Mouse (Mus musculus) hindbrain, embryonic 13.5 days (tissue): ENCODE measurements around the gene Rheb. TPM values are rescaled to one million over a fixed set of nuclear protein-coding genes. Genes with fewer than 3 reads are reported as not detected.
A peak's percentile ranks its signal among the peaks of the same experiment; 100 is the strongest.
"Not testable (repeated sequence)": the region's sequence is repeated elsewhere in the genome, so short reads cannot be mapped to it uniquely, and the experiment has no call there.

ENCODE experiments used
- ATAC-seq: fragments of 200-750 bp; cut with Nextera tagmentation; 2 replicates; pipeline ENCODE4 v1.8.0; 2017; ENCODE audit warnings: moderate TSS enrichment; ENCODE audit not compliant: low FRiP score
- H3K27ac ChIP-seq: fragments of 300-500 bp; sonication (generic); 2 replicates; pipeline ENCODE4 v1.5.1; 2015; ENCODE audit warnings: inconsistent platforms, mild to moderate bottlenecking, moderate library complexity
- H3K27me3 ChIP-seq: fragments of 300-500 bp; sonication (generic); 2 replicates; pipeline ENCODE4 v1.6.1; 2015; ENCODE audit warnings: mild to moderate bottlenecking, inconsistent platforms
- H3K36me3 ChIP-seq: fragments of 300-500 bp; sonication (generic); 2 replicates; pipeline ENCODE4 v1.6.1; 2015; ENCODE audit warnings: mild to moderate bottlenecking, inconsistent platforms
- H3K4me1 ChIP-seq: fragments of 300-500 bp; sonication (generic); replicated peaks from 2 replicates; pipeline ENCODE4 v1.6.1; 2015; ENCODE audit warnings: inconsistent platforms
- H3K4me2 ChIP-seq: fragments of 300-500 bp; sonication (generic); 2 replicates; pipeline ENCODE4 v1.6.1; 2015; ENCODE audit warnings: inconsistent platforms, mild to moderate bottlenecking, moderate library complexity
- H3K4me3 ChIP-seq: fragments of 300-500 bp; sonication (generic); 2 replicates; pipeline ENCODE4 v1.5.1; 2015; ENCODE audit warnings: mild to moderate bottlenecking, inconsistent platforms
- H3K9ac ChIP-seq: fragments of 300-500 bp; sonication (generic); 2 replicates; pipeline ENCODE4 v1.6.1; 2015; ENCODE audit warnings: mild to moderate bottlenecking, inconsistent platforms
- H3K9me3 ChIP-seq: fragments of 300-500 bp; sonication (generic); 2 replicates; pipeline ENCODE4 v1.6.1; 2016; ENCODE audit warnings: inconsistent platforms
- WGBS: fragments of 180-500 bp; shearing (Covaris S2); methylation state at CpG from one replicate; pipeline ENCODE4 v1.1.7; 2015; 5-methylcytosine and 5-hydroxymethylcytosine counted together
- polyA plus RNA-seq: library from polyadenylated mRNA; unstranded; fragments of >200 nt; fragmentation: Nextera tagmentation; extraction: Ambion mirVana; gene quantifications from 2 replicates; pipeline ENCODE4 v1.2.1, GENCODE M21; 2015

Gene Rheb
- polyA plus RNA-seq, 1 experiment from 2014 or later = 227 TPM

DNA sequence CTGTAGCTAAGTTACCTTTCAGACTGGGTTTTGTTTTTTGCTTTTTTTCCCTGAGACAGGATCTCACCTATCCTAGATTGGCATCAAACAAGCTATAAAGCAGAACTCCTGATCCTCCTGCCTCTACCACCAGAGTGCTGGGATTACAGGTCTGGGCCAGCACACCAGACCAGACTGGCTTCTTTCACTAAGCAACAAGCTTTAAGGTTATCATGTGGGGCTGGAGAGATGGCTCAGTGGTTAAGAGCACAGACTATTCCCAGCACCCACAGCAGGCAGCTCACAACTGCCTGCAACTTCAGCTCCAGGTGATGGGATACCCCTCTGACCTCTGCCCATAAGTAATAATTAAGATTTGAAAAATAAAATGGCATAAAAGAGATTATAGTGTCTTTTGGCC is 63.1 kb downstream of the Rheb start:
- Histone ChIP-seq H3K4me3 (no peak overlapping the region), H3K4me1 (peaks cover 9% of the 10 kb centered on the region), H3K9ac (no peak overlapping the region), H3K27me3 (peaks cover 22% of the 10 kb centered on the region), H3K9me3 (no peaks in the 10 kb centered on the region), H3K27ac (no peak overlapping the region), H3K4me2 (no peak overlapping the region), H3K36me3 (no peaks in the 10 kb centered on the region)
- no peak for ATAC-seq

DNA sequence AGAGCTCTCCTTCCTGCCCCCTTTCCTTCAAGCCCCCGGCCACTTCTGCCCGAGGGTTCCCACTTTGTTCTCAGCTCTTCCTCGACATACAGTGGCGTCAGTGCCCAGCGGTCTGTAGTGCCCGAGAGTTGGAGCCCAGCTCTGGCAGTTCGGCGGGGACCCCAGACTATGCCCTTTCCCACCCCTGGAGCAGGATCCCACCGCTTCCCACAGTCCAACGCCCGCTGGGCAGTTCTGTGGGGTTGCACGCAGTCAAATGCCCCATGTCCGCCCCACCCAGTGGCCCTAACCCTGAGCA is 63.6 kb downstream of the Rheb start:
- Histone ChIP-seq H3K9ac (peak overlapping the region; percentile 46), H3K4me2 (peak overlapping the region; percentile 40), H3K4me3 (peak overlapping the region; percentile 22), H3K27me3 (peaks cover 22% of the 10 kb centered on the region), H3K4me1 (peaks cover 9% of the 10 kb centered on the region), H3K36me3 (no peaks in the 10 kb centered on the region), H3K9me3 (no peaks in the 10 kb centered on the region), H3K27ac (no peak overlapping the region)
- 31% methylated on average over 13 of the region's 13 CpGs for WGBS
- no peak for ATAC-seq

DNA sequence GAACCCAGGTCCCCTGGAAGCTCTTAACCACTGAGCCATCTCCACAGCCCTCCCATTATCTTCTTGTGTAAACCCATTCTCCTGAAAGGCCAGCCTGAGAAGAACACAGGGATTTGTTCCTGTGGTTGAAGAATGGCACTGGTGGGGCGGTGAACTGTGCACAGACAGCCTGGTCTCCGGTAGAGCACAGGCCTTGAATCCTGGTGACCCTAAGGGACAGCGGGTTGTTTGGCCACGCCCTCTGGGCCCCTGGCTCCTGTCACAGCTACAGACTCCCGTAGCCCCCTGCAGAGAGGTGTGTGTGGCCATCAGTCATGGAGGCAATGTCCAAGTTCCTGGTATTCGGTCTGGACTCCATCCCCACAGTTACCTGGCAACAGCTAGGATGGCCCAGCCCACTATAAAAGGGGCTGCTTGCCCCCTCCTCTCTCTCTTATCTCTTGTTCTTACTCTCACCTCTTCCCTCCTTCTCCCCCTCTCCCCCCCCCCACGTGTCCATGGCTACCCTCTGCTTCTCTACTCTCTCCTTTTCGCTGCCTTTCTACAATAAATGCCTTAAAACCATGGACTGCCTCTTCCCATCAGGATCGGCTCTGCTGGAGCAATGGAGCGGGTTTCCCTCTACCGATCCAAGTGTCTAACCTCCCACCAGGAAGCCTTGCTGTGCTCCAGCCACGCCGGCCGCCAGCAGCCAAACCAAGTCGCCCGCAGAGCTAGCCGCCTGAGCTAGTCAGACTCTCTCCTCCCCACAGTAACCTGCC is 64.2 kb downstream of the Rheb start:
- Histone ChIP-seq H3K4me1 (peaks cover 9% of the 10 kb centered on the region), H3K9ac (peak overlapping the region; percentile 46), H3K27ac (no peak overlapping the region), H3K4me2 (peak overlapping the region; percentile 40), H3K27me3 (peaks cover 22% of the 10 kb centered on the region), H3K36me3 (no peaks in the 10 kb centered on the region), H3K9me3 (no peaks in the 10 kb centered on the region), H3K4me3 (peak overlapping the region; percentile 22)
- ATAC-seq = no peak
- 12% methylated on average over 17 of the region's 17 CpGs for WGBS

DNA sequence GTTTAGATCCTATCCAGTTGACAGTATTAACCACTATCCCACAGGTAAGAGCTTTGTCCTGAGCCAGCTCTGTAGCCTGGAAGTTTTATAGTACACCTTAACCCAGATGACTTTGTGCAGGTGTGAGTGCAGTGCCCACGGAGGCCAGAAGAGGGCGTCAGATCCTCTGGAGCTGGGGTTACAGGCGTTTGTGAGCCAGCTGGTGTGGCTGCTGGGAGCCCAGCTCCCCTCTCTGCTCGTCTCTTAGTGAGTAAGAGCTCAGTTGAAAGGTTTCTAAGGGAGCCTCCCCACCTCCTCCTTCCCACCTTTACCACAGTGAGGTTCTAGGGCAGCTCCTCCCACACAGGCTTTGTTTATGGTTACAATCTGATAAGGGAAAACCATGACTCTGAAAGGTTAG is 65.7 kb downstream of the Rheb start:
- H3K4me2 ChIP-seq = no peak overlapping the region
- WGBS = 68% methylated on average over 4 of the region's 4 CpGs
- H3K27me3 ChIP-seq = peaks cover 22% of the 10 kb centered on the region
- no peak overlapping the region for H3K27ac ChIP-seq
- no peak overlapping the region for H3K4me3 ChIP-seq
- no peaks in the 10 kb centered on the region for H3K9me3 ChIP-seq
- H3K36me3 ChIP-seq = no peaks in the 10 kb centered on the region
- no peak overlapping the region for H3K9ac ChIP-seq
- H3K4me1 ChIP-seq = peaks cover 9% of the 10 kb centered on the region
- ATAC-seq = no peak

DNA sequence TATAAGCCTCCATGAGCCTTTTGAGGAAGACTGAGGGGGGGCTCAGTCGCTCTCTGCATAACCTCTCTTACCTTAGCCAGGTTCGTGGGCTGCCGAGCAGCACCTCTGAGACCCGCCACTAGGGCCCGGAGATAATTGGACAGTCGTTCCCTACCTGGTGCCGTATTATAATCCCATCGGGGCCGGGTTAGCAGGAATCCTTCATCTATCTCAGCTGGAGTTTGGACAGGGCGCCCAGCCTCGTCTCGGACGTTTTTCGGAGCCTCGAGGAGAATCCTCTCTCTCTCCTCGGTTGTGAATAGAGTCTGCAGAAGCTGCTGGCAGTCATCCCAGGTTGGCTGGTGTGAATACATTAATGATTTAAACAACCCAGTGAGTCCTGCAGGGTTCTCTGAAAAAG is 67.9 kb downstream of the Rheb start:
- H3K9ac ChIP-seq, ATAC-seq, H3K4me2 ChIP-seq, H3K4me1 ChIP-seq, H3K36me3 ChIP-seq, H3K27ac ChIP-seq, H3K9me3 ChIP-seq, H3K4me3 ChIP-seq: not testable (repeated sequence)
- peaks cover 18% of the 10 kb centered on the region for H3K27me3 ChIP-seq
- WGBS = 69% methylated on average over 16 of the region's 16 CpGs

DNA sequence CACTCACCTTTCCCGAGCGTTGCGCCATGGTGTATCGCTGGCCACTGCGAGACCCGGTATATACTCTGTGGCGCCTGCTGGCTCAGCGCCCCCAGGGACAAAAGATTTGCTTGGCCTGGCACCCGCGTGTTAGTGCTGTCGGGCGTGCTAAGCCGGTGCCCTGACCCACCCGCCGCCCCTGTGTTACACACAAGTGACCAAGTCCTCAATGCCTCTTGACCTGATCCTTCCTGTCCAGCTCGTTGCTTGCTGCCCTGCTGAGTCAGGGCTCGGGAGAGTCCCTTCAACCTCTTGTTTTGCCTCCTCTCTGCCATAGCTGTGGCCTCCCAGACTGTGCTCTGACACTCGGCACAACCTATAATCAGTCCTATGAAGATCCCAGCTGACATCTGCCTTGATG is 84.6 kb downstream of the Rheb start, which contains the start of gene Crygn:
TSS of gene Crygn (minus strand) at position 193 of the 400 bp plus-strand sequence.
- 38% methylated on average over 18 of the region's 18 CpGs for WGBS
- Histone ChIP-seq H3K9ac (no peak within 1 kb of the TSS), H3K4me2 (no peak within 1 kb of the TSS), H3K4me3 (no peak within 1 kb of the TSS), H3K9me3 (no peaks in the 10 kb centered on the region), H3K27me3 (peaks cover 7% of the 10 kb centered on the region; the same call in 1 of the 2 replicates), H3K4me1 (no peaks in the 10 kb centered on the region), H3K36me3 (no peaks in the 10 kb centered on the region), H3K27ac (no peak within 1 kb of the TSS)
- no peak for ATAC-seq

DNA sequence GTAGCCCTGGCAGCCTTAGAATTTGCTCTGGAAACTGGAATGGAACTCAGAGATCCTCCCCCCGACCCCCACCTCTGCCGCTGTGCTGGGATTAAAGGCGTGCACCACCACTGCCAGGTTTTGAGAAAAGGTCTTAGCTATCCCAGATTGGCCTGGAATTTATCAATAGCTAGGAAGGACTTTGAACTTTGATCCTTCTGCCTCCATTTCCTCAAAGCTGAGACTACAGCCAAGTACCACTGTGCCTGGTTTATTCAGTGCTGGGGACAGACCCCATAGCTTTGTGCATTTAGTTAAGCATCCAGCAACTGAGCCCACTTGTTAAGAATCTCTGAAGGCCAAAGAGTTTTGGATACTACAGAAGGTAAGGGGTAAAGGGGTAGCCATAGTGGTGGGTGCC is 85.5 kb downstream of the Rheb start:
- Histone ChIP-seq H3K36me3 (no peaks in the 10 kb centered on the region), H3K27me3 (peaks cover 7% of the 10 kb centered on the region; the same call in 1 of the 2 replicates), H3K4me3 (no peak overlapping the region), H3K4me2 (no peak overlapping the region), H3K9ac (no peak overlapping the region), H3K27ac (no peak overlapping the region), H3K4me1 (peaks cover 6% of the 10 kb centered on the region), H3K9me3 (no peaks in the 10 kb centered on the region)
- ATAC-seq = no peak
- 57% methylated on average over 3 of the region's 3 CpGs for WGBS

Other genes starting within 250 kb of the Rheb start
- 86.2 and 87.6 TPM in 2 replicates for gene Smarcd3, start 218.2 kb downstream of the Rheb start, polyA plus RNA-seq
- 45.5 and 45.6 TPM in 2 replicates for gene Nub1, start 157.1 kb downstream of the Rheb start, polyA plus RNA-seq
- 7.0 and 8.0 TPM in 2 replicates for gene Wdr86, start 111.9 kb downstream of the Rheb start, polyA plus RNA-seq
- gene Crygn, start 84.6 kb downstream of the Rheb start, polyA plus RNA-seq = 1.0 and 2.1 TPM in 2 replicates